Mouse (Mus musculus) liver, embryonic 14.5 days (tissue): ENCODE data around the gene Dpf1.

Source experiments
- CTCF ChIP-seq: IDR thresholded peaks from 2 replicates; pipeline ENCODE4 v1.5.1; 2016; ENCODE audit warnings: antibody characterized with exemption, low read depth, control low read depth
- EP300 ChIP-seq: IDR thresholded peaks from 2 replicates; pipeline ENCODE4 v1.6.1; 2016; ENCODE audit warnings: antibody characterized with exemption, low read depth

DNA sequence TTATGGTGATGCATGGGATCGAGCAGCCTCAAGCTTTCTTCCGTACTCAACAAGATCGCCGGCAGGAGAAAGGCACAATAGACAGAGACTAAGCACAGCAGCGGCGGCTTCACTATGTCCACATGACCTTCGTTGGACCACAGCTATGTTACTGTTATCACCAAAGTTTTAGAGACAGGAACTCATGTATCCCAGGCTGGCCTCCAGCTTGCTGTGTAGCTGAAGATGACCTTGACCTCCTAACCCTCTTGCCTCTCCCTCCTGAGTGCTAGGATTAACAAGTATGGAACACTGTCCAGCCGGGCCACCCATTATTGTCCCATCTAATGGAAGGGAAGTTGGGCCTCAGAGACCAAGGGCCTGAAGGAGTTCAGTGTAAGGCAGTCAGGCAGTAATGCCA, 37.1 kb downstream of the Dpf1 start:
- TF ChIP-seq CTCF (no peak), EP300 (no peak)
